Mouse (Mus musculus): ENCODE data around the gene Cdc42se2.
A peak's percentile ranks its signal among the peaks of the same experiment; 100 is the strongest.

Gene Cdc42se2

GRCm38 (mm10) chr11:54787488-54788474 is at the start of gene Cdc42se2:
Gene Cdc42se2 (minus strand): TSS chr11:54787675.
- DNase-seq, result peak; percentile 95

- no peak for DNase-seq
Observed at GRCm38 (mm10) chr11:54836106-54836505, 48.6 kb upstream of the Cdc42se2 start.

GRCm38 (mm10) chr11:54834596-54834995 is 47.1 kb upstream of the Cdc42se2 start:
- no peak for DNase-seq

GRCm38 (mm10) chr11:54833833-54834232 is 46.4 kb upstream of the Cdc42se2 start:
- DNase-seq, result no peak

GRCm38 (mm10) chr11:54826819-54827218 is 39.3 kb upstream of the Cdc42se2 start:
- DNase-seq, result no peak

- DNase-seq, result no peak
Observed at GRCm38 (mm10) chr11:54825774-54826173, 38.3 kb upstream of the Cdc42se2 start.

GRCm38 (mm10) chr11:54823467-54823866 is 36.0 kb upstream of the Cdc42se2 start:
- no peak for DNase-seq

GRCm38 (mm10) chr11:54819489-54819888 is 32.0 kb upstream of the Cdc42se2 start:
- no peak for DNase-seq

- no peak for DNase-seq
Observed at GRCm38 (mm10) chr11:54817449-54817848, 30.0 kb upstream of the Cdc42se2 start.

- no peak for DNase-seq
Observed at GRCm38 (mm10) chr11:54815659-54816058, 28.2 kb upstream of the Cdc42se2 start.

GRCm38 (mm10) chr11:54812812-54813516 is 25.5 kb upstream of the Cdc42se2 start:
- no peak for DNase-seq

- no peak for DNase-seq
Observed at GRCm38 (mm10) chr11:54812314-54812713, 24.8 kb upstream of the Cdc42se2 start.

GRCm38 (mm10) chr11:54811054-54811453 is 23.6 kb upstream of the Cdc42se2 start:
- no peak for DNase-seq

GRCm38 (mm10) chr11:54809582-54809981 is 22.1 kb upstream of the Cdc42se2 start:
- DNase-seq, result no peak

- DNase-seq, result no peak
Observed at GRCm38 (mm10) chr11:54808177-54808576, 20.7 kb upstream of the Cdc42se2 start.

GRCm38 (mm10) chr11:54807669-54808068 is 20.2 kb upstream of the Cdc42se2 start:
- DNase-seq, result no peak

- DNase-seq, result no peak
Observed at GRCm38 (mm10) chr11:54806891-54807290, 19.4 kb upstream of the Cdc42se2 start.

GRCm38 (mm10) chr11:54805196-54805595 is 17.7 kb upstream of the Cdc42se2 start:
- DNase-seq, result peak; percentile 46

GRCm38 (mm10) chr11:54802621-54803020 is 15.1 kb upstream of the Cdc42se2 start:
- no peak for DNase-seq

- peak; percentile 40 for DNase-seq
Observed at GRCm38 (mm10) chr11:54801791-54802558, 14.5 kb upstream of the Cdc42se2 start.

GRCm38 (mm10) chr11:54796551-54796950 is 9.1 kb upstream of the Cdc42se2 start:
- DNase-seq, result no peak

- no peak for DNase-seq
Observed at GRCm38 (mm10) chr11:54794678-54795077, 7.2 kb upstream of the Cdc42se2 start.

GRCm38 (mm10) chr11:54793173-54793572 is 5.7 kb upstream of the Cdc42se2 start:
- DNase-seq, result no peak

Measured in kidney, adult 11 months (tissue).